Mouse (Mus musculus) NIH3T3 (cell line): ENCODE results near the gene Serpinf2.

Experiments
- DNase-seq: peaks from one replicate; pipeline ENCODE4 v3.0.0-alpha.2; 2012; ENCODE audit warnings: low read depth

Serpinf2 gene

DNA sequence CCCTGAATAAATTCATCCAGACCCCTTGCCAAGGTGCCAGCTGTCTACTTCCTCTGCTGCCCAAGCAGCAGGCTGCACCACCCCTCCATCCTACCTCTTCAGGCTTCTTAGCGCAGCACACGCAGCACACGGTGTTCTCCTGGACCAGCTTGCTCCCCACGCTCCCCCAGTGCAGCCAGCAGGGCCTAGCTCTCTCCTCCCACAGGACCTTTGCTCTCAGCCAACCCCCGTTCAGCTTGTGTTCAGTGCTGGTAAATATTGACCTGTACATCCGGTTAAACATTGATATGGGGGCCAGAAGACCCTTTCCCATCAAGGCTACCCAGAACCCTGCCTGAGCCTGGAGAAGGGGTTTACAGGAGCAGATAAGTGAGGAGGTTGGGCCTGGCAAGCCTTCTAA lies at the start of gene Serpinf2:
Gene Serpinf2, minus strand, starts transcription at position 229 of the 400 bp plus-strand sequence.
- DNase-seq = no peak

DNA sequence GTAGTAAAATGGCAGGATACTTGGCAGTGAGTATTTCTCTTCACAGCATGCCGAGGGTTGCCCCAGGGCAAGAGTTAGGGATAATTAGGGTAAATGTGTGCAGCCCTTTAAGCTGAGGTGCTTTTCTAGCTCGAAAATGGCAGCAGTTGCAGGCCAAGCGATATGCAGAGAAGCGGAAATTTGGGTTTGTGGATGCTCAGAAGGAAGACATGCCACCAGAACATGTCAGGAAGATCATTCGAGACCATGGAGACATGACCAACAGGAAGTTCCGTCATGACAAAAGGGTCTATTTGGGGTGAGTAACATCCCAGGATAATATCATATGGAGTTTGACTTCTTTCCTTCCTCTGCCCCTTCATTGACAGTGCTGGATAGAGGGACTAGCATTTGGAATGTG lies 48.1 kb upstream of the Serpinf2 start:
- no peak for DNase-seq

DNA sequence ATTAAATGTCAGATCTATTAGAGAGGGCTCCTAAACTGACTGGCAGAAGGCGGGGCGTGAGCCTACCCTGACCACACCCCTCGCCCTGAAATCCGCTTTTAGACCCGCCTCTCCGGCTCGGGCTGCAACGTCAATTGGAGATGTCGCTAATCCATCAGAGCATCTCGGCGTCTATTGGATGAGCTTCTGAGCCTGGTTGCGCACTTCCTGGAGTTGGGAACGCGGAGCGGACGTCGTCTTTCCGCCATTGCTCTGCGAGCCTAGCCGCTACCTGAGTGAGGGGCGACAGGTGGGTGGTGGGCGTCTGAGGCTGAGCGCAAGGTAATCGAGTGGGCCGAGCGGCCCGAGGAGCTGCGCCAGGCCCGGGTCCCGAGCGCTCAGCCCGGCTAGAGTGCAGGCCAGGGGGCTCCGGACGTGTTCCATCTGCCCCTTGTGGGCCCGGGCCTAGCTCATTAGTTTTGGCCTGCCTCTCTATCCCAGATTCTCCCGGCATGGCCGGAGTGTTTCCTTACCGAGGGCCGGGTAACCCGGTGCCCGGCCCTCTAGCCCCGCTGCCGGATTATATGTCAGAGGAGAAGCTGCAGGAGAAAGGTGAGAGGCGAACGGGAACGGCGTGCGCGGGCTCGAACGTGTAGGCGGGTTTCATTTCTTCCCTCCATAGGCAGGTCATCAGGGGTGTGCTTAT lies 47.4 kb upstream of the Serpinf2 start, which contains the start of gene Prpf8:
Gene Prpf8, plus strand, starts transcription at position 216 of the 685 bp plus-strand sequence.
- peak; percentile 98 for DNase-seq

DNA sequence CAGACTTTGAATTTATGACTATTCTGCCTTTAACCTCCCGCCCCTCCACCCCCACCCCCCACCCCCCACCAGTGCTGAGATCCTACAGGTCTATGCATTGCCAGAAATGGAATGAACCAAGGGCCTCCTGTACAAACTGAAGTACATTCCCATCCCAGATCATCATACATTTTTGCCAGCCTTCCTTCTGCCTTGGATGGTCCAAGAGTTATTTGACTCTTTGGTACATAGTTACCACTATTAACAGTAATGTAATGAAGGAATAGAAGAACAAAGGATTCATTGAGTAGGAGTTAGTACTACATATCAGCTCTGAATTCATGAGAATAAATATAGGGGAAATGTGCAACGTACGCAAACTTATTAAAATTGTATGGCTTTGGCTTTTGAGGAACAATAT lies 46.8 kb upstream of the Serpinf2 start:
- DNase-seq = no peak

DNA sequence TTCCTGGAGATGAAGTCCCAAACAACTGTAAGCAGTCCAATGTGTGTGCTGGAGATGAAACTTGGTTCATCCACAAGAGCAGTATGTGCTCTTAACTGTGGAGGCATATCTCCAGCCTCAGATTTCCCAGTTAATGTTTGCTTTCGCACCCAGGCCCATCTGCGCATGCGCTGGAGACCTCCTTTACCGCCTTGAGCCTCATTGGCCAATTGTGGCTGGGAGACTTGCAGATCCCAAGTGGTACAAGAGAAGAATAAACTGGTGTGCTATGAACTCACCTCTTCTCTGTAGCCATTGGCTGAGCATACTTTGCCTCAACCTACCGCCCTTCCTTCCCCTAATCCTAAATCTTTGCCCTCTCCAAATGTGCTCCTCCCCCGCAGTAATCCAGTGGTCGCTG lies 34.0 kb upstream of the Serpinf2 start:
- no peak for DNase-seq

DNA sequence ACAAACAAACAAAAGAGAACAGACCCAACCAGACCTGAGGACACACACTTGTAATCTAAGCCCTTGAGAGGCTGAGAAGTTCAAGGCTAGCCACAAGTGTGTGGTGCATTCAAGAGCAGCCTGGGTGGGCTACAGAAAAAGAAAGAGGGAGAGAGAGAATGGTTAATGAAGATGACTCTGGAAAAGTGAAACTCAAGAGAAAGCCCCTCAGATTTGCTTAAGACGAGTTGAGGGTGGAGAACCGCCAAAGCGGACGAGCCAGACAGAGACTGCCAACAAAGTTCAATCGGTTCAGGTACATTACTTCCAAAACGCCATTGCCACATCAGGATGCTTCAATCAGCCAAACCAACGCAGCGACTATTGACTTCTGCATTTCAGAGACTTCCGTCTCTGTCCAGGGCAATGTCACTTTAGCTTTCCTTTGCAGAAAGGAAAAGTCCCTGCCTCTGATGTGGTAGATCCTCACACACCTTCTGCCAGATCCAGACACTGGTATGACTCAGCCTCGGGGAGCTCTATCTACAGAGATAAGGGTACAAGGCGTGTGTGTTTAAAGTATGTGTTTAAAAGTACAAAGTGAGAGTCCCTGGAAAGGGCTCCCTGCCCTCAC lies 33.2 kb upstream of the Serpinf2 start:
- no peak for DNase-seq

DNA sequence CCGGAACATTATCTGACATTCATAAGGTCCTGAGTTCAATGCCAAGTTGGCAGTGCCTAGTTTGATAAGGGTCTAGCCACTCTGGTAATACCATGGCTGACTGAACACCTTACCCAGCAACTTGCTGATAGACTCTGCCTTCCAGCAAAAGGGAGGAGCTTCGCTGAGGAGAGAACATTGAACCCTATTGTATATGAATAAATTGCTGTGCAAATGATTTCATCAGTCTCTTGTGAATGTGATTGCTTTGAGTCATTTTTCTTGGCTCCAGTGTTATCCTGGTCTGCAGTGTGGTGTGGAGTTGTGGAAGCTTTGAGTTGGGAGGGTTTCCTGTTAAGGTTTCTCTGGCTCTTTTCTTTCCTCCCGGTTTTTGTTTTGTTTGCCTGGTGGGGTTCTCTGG lies 31.3 kb upstream of the Serpinf2 start:
- DNase-seq = peak; percentile 83

DNA sequence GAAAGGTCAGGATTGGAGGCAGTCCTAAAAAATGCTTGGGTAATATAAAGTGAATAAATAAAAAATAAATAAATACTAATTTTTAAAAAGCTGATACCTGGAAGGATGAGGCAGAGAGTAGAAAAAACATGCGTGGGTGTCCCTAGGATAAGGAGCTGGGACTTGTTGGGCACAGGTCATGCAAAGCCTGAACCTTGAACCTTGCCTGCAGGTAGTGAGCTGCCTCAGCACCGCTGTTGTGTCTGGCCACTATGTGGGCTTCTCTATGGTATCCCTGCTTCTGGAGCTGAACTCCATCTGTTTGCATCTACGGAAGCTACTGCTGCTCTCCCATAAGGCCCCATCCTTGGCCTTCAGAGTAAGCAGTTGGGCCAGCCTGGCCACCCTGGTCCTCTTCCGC lies 29.9 kb upstream of the Serpinf2 start:
- no peak for DNase-seq

DNA sequence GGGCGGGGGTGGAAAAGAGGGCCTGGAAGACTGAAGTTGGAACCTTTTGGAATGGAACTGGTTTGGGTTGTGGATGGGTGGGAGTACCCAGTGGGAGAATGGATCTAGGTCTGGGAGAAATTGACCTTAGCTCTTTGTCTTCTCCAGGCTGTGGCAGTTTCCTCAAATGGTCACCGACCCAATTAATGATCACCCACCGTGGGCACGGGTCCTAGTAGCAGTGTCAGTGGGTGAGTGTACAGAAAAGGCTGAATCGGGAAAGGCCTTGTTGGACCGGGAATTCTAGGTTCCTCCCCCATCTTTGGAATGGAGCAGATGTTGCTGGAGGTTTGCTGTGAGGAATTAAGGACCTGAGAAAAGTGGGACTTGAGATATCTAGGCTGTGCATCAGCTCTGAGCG lies 29.0 kb upstream of the Serpinf2 start:
- DNase-seq = no peak

DNA sequence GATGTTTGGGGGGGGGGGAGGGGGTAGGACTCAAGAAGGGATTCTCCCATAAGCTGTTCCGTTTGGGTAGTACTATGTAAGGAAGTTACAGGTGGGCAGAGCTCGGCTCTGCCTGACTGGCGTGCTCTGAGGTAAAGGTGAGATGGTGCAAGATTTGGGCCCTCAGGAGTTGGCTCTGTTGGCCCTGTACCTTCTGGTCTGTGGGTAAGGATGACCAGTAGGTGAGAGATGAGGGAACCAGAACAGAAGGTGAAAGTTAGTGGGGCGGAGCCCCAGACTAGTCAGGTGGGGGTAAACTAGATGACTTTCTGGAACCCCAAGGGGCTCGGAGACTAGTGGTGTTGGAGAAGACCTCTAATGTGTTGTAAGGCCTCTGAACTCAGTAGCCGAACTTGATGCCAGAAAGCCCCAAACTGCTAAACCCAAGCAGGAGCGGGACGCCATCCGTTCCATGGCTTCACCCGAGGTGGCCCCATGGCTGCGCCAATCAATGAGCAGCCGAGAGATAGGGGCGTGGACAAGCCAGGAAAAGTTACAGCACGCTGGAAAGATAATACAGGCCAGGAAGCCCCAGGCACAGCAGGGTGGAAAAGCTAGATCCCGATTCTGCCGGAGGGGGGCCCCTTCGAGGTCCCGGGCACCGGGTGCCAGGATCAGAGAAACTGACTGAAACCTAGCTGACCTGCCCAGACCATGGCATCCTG lies 28.3 kb upstream of the Serpinf2 start:
- DNase-seq = no peak

DNA sequence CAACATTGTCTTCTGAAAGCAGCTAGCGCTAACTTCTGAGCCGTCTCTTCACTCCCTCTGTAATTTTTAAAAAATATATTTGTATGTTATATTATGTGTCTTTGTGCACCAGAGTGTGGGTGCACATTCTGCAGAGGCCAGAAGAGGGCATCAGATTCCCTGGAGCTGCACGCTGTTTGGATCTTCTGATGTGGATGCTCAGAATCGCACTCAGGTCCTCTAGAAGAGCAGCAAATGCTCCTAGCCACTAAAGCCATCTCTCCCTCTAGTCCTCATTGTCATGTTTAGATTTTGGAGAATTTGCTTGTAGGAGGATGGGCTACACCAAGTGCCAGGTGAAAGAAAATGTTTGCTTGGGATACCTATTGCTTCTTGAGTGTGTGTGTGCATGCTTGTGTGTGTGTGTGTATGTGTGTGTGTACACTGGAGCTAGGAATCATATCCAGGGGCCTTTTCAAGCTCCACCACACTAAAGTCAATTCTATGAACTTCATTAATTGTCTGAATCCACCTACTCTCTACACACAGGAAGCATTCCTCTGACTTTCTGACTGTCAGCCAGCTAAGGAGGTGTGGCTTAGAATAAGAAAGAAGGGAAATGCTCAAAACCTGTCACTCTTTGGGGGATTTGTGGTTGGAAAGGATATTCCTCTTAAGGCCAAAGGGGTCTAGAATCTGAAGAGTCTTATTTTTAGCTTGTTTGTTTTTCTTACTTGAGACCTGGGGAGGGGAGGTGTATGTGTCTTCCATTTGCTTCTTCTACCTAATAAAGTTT lies 27.5 kb upstream of the Serpinf2 start:
- DNase-seq = peak; percentile 41

DNA sequence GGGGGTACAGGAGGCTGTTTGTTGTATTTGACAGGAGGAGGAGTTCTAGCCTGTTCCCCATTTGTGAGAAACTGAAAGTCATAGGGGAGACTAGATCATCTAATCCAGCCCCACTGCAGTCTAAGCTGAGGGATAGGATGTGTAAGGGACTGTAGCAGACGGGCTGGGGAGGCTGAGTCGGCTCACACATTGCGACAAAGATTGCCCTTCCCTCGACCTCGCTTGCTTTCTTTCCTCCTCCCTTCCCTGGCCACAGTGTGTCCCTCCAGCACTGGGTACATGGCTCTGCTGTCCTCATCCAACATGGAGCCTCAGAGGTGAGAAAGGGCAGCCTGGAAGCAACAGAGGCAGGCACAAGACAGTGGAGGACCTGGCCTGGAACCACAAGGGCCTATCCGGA lies 25.7 kb upstream of the Serpinf2 start:
- no peak for DNase-seq

DNA sequence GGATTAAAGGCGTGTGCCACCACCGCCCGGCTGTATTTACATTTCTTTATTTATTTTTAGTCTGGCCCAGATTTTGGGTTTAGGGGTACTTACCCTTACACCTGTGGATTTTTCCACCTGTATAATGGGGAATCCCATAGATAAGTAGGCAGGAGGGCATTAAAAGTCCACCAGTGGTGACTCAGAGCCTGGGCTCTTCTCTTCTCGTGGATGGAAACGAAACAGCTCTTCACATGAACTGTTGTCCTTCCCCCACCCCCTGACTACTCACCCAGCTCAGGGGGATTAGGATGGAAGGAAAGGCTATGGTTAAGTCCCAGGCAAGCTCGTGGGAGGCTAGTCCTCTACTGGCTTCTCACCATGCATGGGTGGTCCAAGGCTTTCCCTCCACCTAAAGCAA lies 25.0 kb upstream of the Serpinf2 start:
- DNase-seq = no peak

DNA sequence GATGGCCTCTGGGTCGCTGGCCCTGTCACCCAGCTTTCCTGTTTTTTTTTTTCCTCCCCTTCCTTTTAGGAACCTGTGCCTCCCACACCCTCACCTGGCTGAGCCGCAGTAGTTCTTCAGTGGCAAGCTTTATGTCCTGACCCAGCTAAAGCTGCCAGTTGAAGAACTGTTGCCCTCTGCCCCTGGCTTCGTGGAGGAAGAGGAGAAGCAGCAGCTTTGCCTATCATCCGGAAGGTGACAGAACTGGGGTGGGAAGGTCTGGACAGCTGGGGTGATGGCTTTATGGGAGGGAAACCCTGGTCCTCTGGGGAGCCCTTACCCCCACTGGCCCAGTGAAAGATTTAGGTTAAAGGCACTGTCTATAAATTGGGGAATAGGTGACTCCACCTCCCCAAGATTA lies 24.2 kb upstream of the Serpinf2 start:
- no peak for DNase-seq

DNA sequence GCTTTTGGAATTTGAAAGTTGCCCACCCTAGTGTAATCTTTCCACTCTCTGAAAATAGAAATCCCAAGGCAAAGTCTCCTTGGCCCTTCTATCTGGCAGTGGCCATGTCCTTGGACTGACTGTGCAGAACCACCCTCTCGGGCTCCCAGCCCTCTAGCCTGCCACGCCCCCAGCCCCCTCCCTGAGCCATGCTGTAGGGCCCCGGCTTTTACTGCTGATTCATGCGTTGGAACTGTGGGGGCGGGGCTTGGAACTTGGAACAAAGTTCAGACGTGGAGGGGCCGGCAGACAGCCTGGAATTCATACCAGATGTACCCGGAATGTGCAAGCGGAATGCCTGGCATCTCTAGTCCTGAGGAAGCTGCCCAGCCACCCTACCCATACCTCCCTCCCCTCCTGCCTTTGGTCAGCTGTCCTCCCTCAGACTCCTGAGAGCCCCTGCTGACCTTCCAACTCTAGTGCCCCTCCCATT lies 23.5 kb upstream of the Serpinf2 start:
- DNase-seq = peak; percentile 99

DNA sequence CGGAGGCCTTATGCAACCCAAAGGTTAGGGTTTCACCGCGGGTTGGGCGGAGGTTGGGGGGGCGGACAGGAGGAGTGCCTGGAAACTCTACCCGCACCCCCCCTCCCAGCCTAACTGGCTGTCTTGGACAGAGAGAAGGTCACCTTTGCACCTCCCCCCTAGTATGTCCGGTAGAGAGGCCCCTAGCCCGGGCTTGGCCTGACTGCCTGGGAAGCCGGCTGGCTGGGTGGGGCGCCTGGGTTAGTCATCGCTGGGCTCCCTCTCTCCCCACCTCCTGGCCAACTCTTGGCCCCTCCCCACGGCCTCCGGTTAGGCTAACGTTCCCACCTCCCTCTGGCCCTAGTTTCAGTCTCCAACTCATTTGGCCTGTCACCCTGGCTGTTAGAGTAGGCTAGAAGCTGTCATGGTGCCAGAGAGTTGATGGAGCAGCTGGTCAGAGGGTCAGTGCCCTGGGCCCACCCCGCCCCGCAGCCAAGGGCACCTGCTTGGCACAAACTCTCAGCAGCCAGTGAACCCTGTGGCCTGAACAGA lies 22.9 kb upstream of the Serpinf2 start:
- peak; percentile 95 for DNase-seq

DNA sequence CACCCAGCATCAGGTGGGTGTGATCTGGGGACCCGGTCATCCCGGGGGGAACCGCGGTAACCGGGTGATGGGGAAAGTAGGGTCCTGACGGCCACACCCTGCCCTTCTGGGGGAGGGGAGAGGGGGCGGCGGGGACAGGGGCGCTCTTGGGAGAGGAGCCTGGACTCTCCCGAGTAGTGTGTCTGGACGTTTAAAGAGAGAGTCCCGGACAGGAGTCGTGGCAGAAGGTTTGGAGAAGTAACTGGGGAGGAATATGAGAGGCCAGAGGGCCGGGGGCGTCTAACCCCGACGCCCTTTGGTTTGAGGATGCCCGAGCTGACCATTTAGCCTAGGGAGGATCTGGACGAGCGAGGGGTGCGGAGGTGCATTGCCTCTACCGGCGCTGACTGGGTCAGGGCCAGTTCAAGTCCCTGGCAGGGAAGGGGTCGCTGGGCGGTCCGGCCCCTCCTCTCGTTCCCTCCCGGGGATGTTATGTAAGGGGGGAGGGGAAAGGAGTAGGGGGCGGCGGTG lies 22.4 kb upstream of the Serpinf2 start:
- DNase-seq = no peak

DNA sequence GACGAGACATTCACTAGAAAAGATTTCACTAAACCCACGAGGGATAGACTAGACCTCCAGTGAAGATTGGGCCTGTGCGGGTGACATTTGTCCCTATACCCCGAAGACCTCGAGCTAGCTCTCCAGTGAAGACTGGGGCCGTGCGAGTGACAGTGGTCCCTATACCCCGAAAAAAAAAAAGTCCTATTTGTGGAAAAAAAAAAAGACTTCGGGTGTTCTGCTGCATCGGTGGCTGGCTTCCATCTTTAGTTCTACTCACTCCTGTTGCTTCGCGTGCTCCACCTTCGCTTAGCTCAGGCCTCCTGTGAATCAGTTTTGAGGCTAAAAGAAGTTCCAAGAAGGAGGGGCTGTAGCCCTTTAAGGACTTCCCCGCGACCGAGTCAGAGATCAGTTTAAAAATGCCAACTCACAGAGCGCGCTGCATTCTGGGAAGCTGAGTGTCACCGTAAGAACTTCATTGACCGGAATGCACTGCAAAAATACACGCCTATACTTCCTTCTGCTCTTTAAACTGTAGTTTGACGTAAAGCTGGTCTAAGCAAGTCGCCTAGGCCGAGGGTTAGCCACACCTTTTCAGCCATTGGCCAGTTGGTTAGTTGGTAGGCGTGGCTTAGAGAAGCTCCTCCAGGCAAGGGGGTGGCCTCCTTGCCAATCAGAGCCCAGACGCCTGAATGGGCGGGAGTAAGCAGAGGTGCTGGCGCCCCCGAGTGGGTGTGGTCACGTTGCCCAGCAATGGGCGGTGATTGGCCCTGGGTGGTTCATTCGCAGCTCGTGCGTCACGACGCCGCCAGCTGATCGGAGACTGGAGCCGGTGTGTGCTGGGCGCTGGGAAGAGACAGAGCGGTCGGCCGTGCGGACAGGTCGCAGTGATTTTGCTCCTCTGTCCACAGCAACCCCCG lies 21.7 kb upstream of the Serpinf2 start, which contains the start of gene Tlcd2:
Gene Tlcd2, plus strand, starts transcription at position 872 of the 899 bp plus-strand sequence.
- peak; percentile 100 for DNase-seq

DNA sequence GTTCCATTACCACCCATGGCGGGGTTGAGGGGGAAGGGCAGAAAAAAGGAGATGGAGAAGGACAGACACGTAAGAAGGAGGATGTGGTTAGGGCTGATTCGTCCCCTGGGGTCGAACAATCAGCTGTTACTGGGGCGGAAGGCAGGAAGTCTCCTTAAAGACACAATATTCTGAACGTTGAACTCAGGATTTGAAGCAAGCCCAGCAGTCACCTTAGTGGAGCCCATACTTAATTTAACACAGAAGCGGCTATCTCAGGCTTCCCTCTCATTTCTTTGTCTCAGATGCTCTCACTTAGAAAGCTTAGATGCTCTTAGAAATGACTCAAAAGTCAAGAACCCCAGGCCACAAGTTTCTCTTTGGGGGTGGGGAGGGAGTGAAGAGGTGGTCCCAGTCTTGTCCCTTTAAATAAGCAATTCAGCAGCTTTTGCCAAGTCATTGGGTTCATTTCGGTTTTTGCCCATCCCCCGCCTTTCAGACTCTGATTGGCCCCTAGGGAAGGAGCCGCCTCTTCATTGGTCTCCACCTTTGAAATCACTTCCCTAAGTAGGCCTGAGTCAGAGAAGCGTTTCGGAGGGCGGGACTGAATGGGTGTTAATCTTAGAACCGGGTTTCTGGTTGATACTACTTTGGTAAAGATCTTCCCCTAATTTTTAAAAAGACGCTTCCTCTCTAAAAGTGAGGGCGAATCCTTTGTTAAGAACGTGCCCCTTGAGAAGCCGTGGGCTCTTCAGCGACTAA lies 20.9 kb upstream of the Serpinf2 start:
- peak; percentile 96 for DNase-seq

DNA sequence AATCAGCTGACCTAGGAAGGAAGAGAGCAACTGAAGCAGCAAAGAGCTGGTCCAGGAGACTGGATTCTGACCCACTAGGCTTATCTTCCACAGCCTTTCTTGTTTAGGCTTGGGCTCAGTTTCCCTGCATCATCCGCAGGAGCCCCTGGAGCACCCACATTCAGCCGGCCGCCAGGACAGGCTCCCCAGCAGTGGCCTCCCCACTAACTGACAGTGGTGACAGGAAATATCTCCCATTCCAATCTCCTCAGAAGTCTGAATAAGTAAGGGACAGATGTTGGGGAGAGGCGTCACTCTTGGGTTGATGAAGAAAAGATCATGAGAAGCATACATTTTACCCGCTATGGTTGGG lies 20.3 kb upstream of the Serpinf2 start:
- DNase-seq = no peak
